Mouse (Mus musculus) lung, adult 2 months (tissue): ENCODE data around the gene Igsf3.

Experiments
- CTCF ChIP-seq: fragments of 200-500 bp; IDR thresholded peaks from 2 replicates; pipeline ENCODE4 v1.5.1; 2011; ENCODE audit warnings: mild to moderate bottlenecking, low read length, control low read depth; ENCODE audit not compliant: insufficient read depth
- POLR2A ChIP-seq: fragments of 200-500 bp; IDR thresholded peaks from 2 replicates; pipeline ENCODE4 v1.6.1; 2011; ENCODE audit warnings: low read depth, mild to moderate bottlenecking, control low read depth, low read length, borderline replicate concordance; ENCODE audit errors: extremely low read depth

GRCm38 (mm10) chr3:101443265-101443881 lies 66.5 kb downstream of the Igsf3 start:
- TF ChIP-seq POLR2A, result no peak
- no peak for TF ChIP-seq CTCF
